Mouse (Mus musculus) lung, adult 18-20 months (tissue): ENCODE data around the gene Lrmp.
"Not testable (repeated sequence)": the region's sequence is repeated elsewhere in the genome, so short reads cannot be mapped to it uniquely, and the experiment has no call there.

Experiments used
- DNase-seq, 2 experiments: peaks; one replicate each; pipeline ENCODE4 v3.0.0; 2022; ENCODE audit warnings: mixed read lengths in 2 of 2

Lrmp gene

GRCm38 (mm10) chr6:145115476-145116097 is at the start of gene Lrmp:
Lrmp (plus strand) TSS chr6:145115653.
- DNase-seq = no peak

- no peak for DNase-seq
Observed at GRCm38 (mm10) chr6:145066416-145066815, 49.0 kb upstream of the Lrmp start.

- no peak for DNase-seq
Observed at GRCm38 (mm10) chr6:145067679-145068078, 47.8 kb upstream of the Lrmp start.

- DNase-seq = no peak
Observed at GRCm38 (mm10) chr6:145069397-145069796, 46.1 kb upstream of the Lrmp start.

GRCm38 (mm10) chr6:145069921-145070320 is 45.5 kb upstream of the Lrmp start:
- no peak for DNase-seq

GRCm38 (mm10) chr6:145074461-145074860 is 41.0 kb upstream of the Lrmp start:
- no peak for DNase-seq

- DNase-seq = no peak
Observed at GRCm38 (mm10) chr6:145075088-145075547, 40.3 kb upstream of the Lrmp start.

- no peak for DNase-seq
Observed at GRCm38 (mm10) chr6:145075548-145076224, 39.8 kb upstream of the Lrmp start, which contains the start of gene Bcat1. Bcat1 (minus strand) TSS chr6:145076184.

- DNase-seq = no peak
Observed at GRCm38 (mm10) chr6:145076286-145076685, 39.2 kb upstream of the Lrmp start.

- DNase-seq = no peak
Observed at GRCm38 (mm10) chr6:145079087-145079759, 36.2 kb upstream of the Lrmp start.

GRCm38 (mm10) chr6:145081721-145082120 is 33.7 kb upstream of the Lrmp start:
- DNase-seq = no peak

GRCm38 (mm10) chr6:145084343-145085117 is 30.9 kb upstream of the Lrmp start:
- DNase-seq = no peak

- DNase-seq = no peak
Observed at GRCm38 (mm10) chr6:145088451-145089113, 26.9 kb upstream of the Lrmp start.

- DNase-seq = no peak
Observed at GRCm38 (mm10) chr6:145089373-145089772, 26.1 kb upstream of the Lrmp start.

- DNase-seq = no peak
Observed at GRCm38 (mm10) chr6:145090201-145090863, 25.1 kb upstream of the Lrmp start.

- no peak for DNase-seq
Observed at GRCm38 (mm10) chr6:145090928-145091327, 24.5 kb upstream of the Lrmp start.

GRCm38 (mm10) chr6:145091998-145092397 is 23.5 kb upstream of the Lrmp start:
- DNase-seq = no peak

- DNase-seq = not testable (repeated sequence)
Observed at GRCm38 (mm10) chr6:145093038-145093622, 22.3 kb upstream of the Lrmp start.

- no peak for DNase-seq
Observed at GRCm38 (mm10) chr6:145094431-145094830, 21.0 kb upstream of the Lrmp start.

GRCm38 (mm10) chr6:145100923-145101322 is 14.5 kb upstream of the Lrmp start:
- no peak for DNase-seq

GRCm38 (mm10) chr6:145104241-145104939 is 11.1 kb upstream of the Lrmp start:
- DNase-seq = no peak
